In the genomic region with DNA sequence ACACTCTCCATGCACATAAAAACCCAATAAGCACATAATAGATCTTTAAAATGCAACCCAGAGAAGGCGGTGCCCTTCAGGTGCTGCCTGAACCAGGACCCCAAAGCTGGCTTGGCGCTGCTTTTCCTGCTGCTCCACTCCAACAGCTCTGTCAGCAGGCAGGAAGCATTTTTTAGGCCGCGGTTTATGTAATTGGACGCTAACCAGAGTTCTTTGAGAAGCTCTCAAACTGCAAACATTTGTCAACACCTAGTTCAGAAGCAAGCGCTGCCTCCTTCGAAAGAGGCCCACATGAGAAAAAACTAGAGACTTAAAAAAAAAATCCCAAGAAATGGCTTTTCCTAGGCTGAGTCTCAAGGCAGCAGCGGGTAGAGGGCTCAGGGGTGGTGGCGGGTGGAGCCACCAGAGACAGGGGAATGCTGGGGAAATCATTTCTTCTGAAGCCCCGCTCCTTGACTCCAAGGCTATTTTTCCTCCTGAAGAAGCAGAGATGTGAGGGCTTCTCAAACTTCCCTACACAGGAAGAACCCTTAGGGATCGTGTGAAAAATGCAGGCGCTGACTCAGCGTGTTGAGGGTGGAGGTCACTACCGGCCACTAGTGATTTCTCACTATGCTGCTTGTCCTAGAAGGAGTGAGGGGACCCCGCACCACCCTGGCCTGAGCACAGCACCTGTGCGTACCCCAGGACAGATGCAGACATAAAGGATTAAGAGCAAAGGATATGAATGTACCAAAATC, we compare ENCODE assay signal across 25 mouse cellular contexts. TPM values are rescaled to one million over a fixed set of nuclear protein-coding genes. Genes with fewer than 3 reads are reported as not detected.
DNase-seq lines count a peak whose midpoint lies in the region; ATAC-seq and TF ChIP-seq lines count a peak whose summit lies in the region.
"Had no signal": no experiment of that assay in that cellular context is flagged by ENCODE, and none has a peak within 500 bp of the region (broad histone marks: within the 10 kb centered on the region; RNA-seq: fewer than 3 reads in every experiment).

No protein-coding gene starts in this region.

- no peak for ATAC-seq in embryonic facial prominence, embryonic 14.5 days (ENCODE audit: low read depth)
- ATAC-seq in lung, embryonic 14.5 days (ENCODE audit: insufficient read depth) = 0 out of 2 replicates have a peak, but pooled peaks have one; percentile 14
- no peak for ATAC-seq in hindbrain, postnatal 0 days
- ATAC-seq: midbrain, embryonic 13.5 days had no signal

- no peak overlapping the region for H3K9ac ChIP-seq in embryonic facial prominence, embryonic 14.5 days (ENCODE audit: low read depth, low read length)
- H3K9ac ChIP-seq in lung, embryonic 14.5 days = no peak overlapping the region
- H3K9ac ChIP-seq in hindbrain, postnatal 0 days (replicated peaks; ENCODE audit: low read length) = no peak overlapping the region
- H3K9ac ChIP-seq: forebrain, embryonic 12.5 days; heart, embryonic 15.5 days; hindbrain, embryonic 14.5 days; limb, embryonic 12.5 days; liver, postnatal 0 days; midbrain, embryonic 13.5 days; stomach, embryonic 15.5 days had no signal

- DNase-seq in lung, adult 18-20 months = peak; percentile 21 to 48
- DNase-seq in lung, postnatal 4 days = no peak
- peak; percentile 59 for DNase-seq in embryonic facial prominence, embryonic 14.5 days (ENCODE audit: low spot score)
- DNase-seq in lung, embryonic 14.5 days = peak; percentile 81
- peak; percentile 39 for DNase-seq in lung, postnatal 36 days
- no peak for DNase-seq in ovary, adult 18-20 months (ENCODE audit: low spot score)
- no peak for DNase-seq in hindbrain, postnatal 0 days (ENCODE audit: low spot score)
- no peak for DNase-seq in gastrocnemius, postnatal 14 days
- DNase-seq: adrenal gland, postnatal 14 days; cerebellum, adult 8-10 months; heart, postnatal 36 days; kidney, adult 2 months; kidney, postnatal 10 days; liver, postnatal 0 days; retina, postnatal 1 day; right cerebral cortex, postnatal 4 days; thymus, adult 2 months had no signal

- H3K9me3 ChIP-seq in embryonic facial prominence, embryonic 14.5 days (ENCODE audit: control insufficient read depth, low read length) = no peaks in the 10 kb centered on the region
- H3K9me3 ChIP-seq in lung, embryonic 14.5 days (ENCODE audit: low read depth, low read length) = no peaks in the 10 kb centered on the region
- no peaks in the 10 kb centered on the region for H3K9me3 ChIP-seq in hindbrain, postnatal 0 days (ENCODE audit: low read length)
- H3K9me3 ChIP-seq: forebrain, embryonic 12.5 days; heart, embryonic 15.5 days; limb, embryonic 12.5 days; megakaryocyte, embryonic 14.5 days; midbrain, embryonic 13.5 days; stomach, embryonic 15.5 days had no signal

- intact Hi-C loops in gastrocnemius, postnatal 14 days (cut with DNase I; ENCODE audit: low total_unique reads) = loop anchor here (5.0 kb wide), 1 partner anchor 92 kb away; no protein-coding TSS in a partner anchor

- no peak for TF ChIP-seq CTCF in lung, embryonic 14.5 days (IDR thresholded peaks at IDR 0.05; ENCODE audit: low read depth)
- TF ChIP-seq CTCF in hindbrain, postnatal 0 days (IDR thresholded peaks at IDR 0.05; ENCODE audit: low read depth) = no peak

- no peaks in the 10 kb centered on the region for H3K36me3 ChIP-seq in embryonic facial prominence, embryonic 14.5 days (ENCODE audit: control insufficient read depth, insufficient read depth, low read length)
- H3K36me3 ChIP-seq in lung, embryonic 14.5 days (ENCODE audit: insufficient read depth) = no peaks in the 10 kb centered on the region
- H3K36me3 ChIP-seq in hindbrain, postnatal 0 days (ENCODE audit: insufficient read depth, low read length) = no peaks in the 10 kb centered on the region
- H3K36me3 ChIP-seq: forebrain, embryonic 12.5 days; heart, embryonic 15.5 days; limb, embryonic 12.5 days; midbrain, embryonic 13.5 days; stomach, embryonic 15.5 days had no signal

- no peak overlapping the region for H3K4me3 ChIP-seq in embryonic facial prominence, embryonic 14.5 days (ENCODE audit: low read depth, low read length)
- H3K4me3 ChIP-seq in lung, embryonic 14.5 days (ENCODE audit: low read depth, low read length) = no peak overlapping the region
- no peak overlapping the region for H3K4me3 ChIP-seq in hindbrain, postnatal 0 days (ENCODE audit: low read length)
- H3K4me3 ChIP-seq: forebrain, embryonic 12.5 days; heart, embryonic 15.5 days; limb, embryonic 12.5 days; megakaryocyte, embryonic 14.5 days; midbrain, embryonic 13.5 days; stomach, embryonic 15.5 days had no signal

- no peaks in the 10 kb centered on the region; the same call in 1 of the 2 replicates for H3K4me1 ChIP-seq in embryonic facial prominence, embryonic 14.5 days (ENCODE audit: control insufficient read depth, insufficient read depth, low read length)
- peaks cover 3% of the 10 kb centered on the region; the same call in 1 of the 2 replicates for H3K4me1 ChIP-seq in lung, embryonic 14.5 days (ENCODE audit: insufficient read depth)
- H3K4me1 ChIP-seq in hindbrain, postnatal 0 days (ENCODE audit: insufficient read depth, low read length) = peaks cover 9% of the 10 kb centered on the region
- H3K4me1 ChIP-seq: megakaryocyte, embryonic 14.5 days had no signal

- no peak overlapping the region for H3K4me2 ChIP-seq in embryonic facial prominence, embryonic 14.5 days (ENCODE audit: low read depth, low read length)
- H3K4me2 ChIP-seq in lung, embryonic 14.5 days = no peak overlapping the region
- H3K4me2 ChIP-seq in hindbrain, postnatal 0 days (ENCODE audit: low read depth, low read length) = no peak overlapping the region
- H3K4me2 ChIP-seq: forebrain, embryonic 12.5 days; heart, embryonic 15.5 days; hindbrain, embryonic 14.5 days; limb, embryonic 12.5 days; liver, embryonic 11.5 days; midbrain, embryonic 13.5 days; stomach, embryonic 15.5 days had no signal

- H3K27ac ChIP-seq in embryonic facial prominence, embryonic 14.5 days (replicated peaks; ENCODE audit: low read depth, low read length) = no peak overlapping the region
- H3K27ac ChIP-seq in lung, embryonic 14.5 days (ENCODE audit: low read depth) = peak overlapping the region; percentile 43; the same call in 1 of the 2 replicates
- no peak overlapping the region for H3K27ac ChIP-seq in hindbrain, postnatal 0 days
- H3K27ac ChIP-seq: forebrain, embryonic 12.5 days; heart, embryonic 15.5 days; hindbrain, embryonic 14.5 days; limb, embryonic 12.5 days; midbrain, embryonic 13.5 days; stomach, embryonic 15.5 days had no signal

- H3K27me3 ChIP-seq in embryonic facial prominence, embryonic 14.5 days (replicated peaks; ENCODE audit: control insufficient read depth, insufficient read depth, low read length) = 0 out of 2 replicates have a peak, but pooled peaks cover 1% of the 10 kb centered on the region
- H3K27me3 ChIP-seq in lung, embryonic 14.5 days (ENCODE audit: insufficient read depth, low read length) = no peaks in the 10 kb centered on the region
- 0 out of 2 replicates have a peak, but pooled peaks cover 5% of the 10 kb centered on the region for H3K27me3 ChIP-seq in hindbrain, postnatal 0 days (ENCODE audit: insufficient read depth, low read length)
- H3K27me3 ChIP-seq: stomach, embryonic 15.5 days had no signal

- 55% methylated on average over 16 of the region's 16 CpGs for WGBS in embryonic facial prominence, embryonic 14.5 days
- 36% methylated on average over 16 of the region's 16 CpGs for WGBS in lung, embryonic 14.5 days
- WGBS in hindbrain, postnatal 0 days = 77% methylated on average over 16 of the region's 16 CpGs

RNA-seq across cellular contexts. Expression of a gene that starts 19.1 kb away (rescaled TPM):
- polyA plus RNA-seq in embryonic facial prominence, embryonic 14.5 days (2014; fragmentation: Nextera tagmentation; extraction: Ambion mirVana) = 0.51 and 0.67 TPM in 2 replicates
- 0.76 and 0.95 TPM in 2 replicates for polyA plus RNA-seq in lung, embryonic 14.5 days (2014; fragmentation: Nextera tagmentation; extraction: Ambion mirVana)
- 0.68 and 1.5 TPM in 2 replicates for total RNA-seq in hindbrain, postnatal 0 days (2014; rRNA removed)
- polyA plus RNA-seq in hindbrain, postnatal 0 days (2015; fragmentation: Nextera tagmentation; extraction: Ambion mirVana) = 0.24 TPM in 2 replicates
- under 1 TPM; 0.22 to 0.53 TPM for total RNA-seq in gastrocnemius, postnatal 14 days (2021)

Comparison
In these comparisons a context has a peak if more than half of its experiments do, and no peak if none do; other contexts are left out.
1. DNase-seq: peak in lung, adult 18-20 months (2 of 2), embryonic facial prominence, embryonic 14.5 days (single experiment), lung, embryonic 14.5 days (single experiment) and lung, postnatal 36 days (single experiment); none in lung, postnatal 4 days (0 of 2), ovary, adult 18-20 months (single experiment), hindbrain, postnatal 0 days (single experiment) and gastrocnemius, postnatal 14 days (single experiment).